Mouse (Mus musculus) midbrain, embryonic 12.5 days (tissue): ENCODE measurements around the gene AC153137.1. TPM values are rescaled to one million over a fixed set of nuclear protein-coding genes. Genes with fewer than 3 reads are reported as not detected.

ENCODE experiments used
- ATAC-seq: fragments of 200-750 bp; cut with Nextera tagmentation; 2 replicates; pipeline ENCODE4 v1.8.0; 2017; ENCODE audit warnings: low read depth, moderate TSS enrichment, moderate library complexity; ENCODE audit not compliant: low FRiP score
- H3K27ac ChIP-seq: fragments of 300-500 bp; sonication (generic); replicated peaks from 2 replicates; pipeline ENCODE4 v1.5.1; 2016; ENCODE audit warnings: mild to moderate bottlenecking
- H3K27me3 ChIP-seq: fragments of 300-500 bp; sonication (generic); 2 replicates; pipeline ENCODE4 v1.6.1; 2016; ENCODE audit warnings: mild to moderate bottlenecking
- H3K36me3 ChIP-seq: fragments of 300-500 bp; sonication (generic); 2 replicates; pipeline ENCODE4 v1.6.1; 2016
- H3K4me1 ChIP-seq: fragments of 300-500 bp; sonication (generic); 2 replicates; pipeline ENCODE4 v1.6.1; 2016
- H3K4me2 ChIP-seq: fragments of 300-500 bp; sonication (generic); replicated peaks from 2 replicates; pipeline ENCODE4 v1.6.1; 2016; ENCODE audit warnings: mild to moderate bottlenecking, moderate library complexity
- H3K4me3 ChIP-seq: fragments of 300-500 bp; sonication (generic); 2 replicates; pipeline ENCODE4 v1.5.1; 2016; ENCODE audit warnings: mild to moderate bottlenecking
- H3K9ac ChIP-seq: fragments of 300-500 bp; sonication (generic); replicated peaks from 2 replicates; pipeline ENCODE4 v1.6.1; 2016; ENCODE audit warnings: mild to moderate bottlenecking, moderate library complexity
- H3K9me3 ChIP-seq: fragments of 300-500 bp; sonication (generic); 2 replicates; pipeline ENCODE4 v1.6.1; 2016; ENCODE audit warnings: mild to moderate bottlenecking
- WGBS: fragments of 180-500 bp; shearing (Covaris S2); methylation state at CpG from one replicate; pipeline ENCODE4 v1.1.7; 2016; 5-methylcytosine and 5-hydroxymethylcytosine counted together
- polyA plus RNA-seq: library from polyadenylated mRNA; unstranded; fragments of >200 nt; fragmentation: Nextera tagmentation; extraction: Ambion mirVana; gene quantifications from 2 replicates; pipeline ENCODE4 v1.2.1, GENCODE M21; 2016

The AC153137.1 gene
- polyA plus RNA-seq, 1 experiment from 2014 or later, result not detected

DNA sequence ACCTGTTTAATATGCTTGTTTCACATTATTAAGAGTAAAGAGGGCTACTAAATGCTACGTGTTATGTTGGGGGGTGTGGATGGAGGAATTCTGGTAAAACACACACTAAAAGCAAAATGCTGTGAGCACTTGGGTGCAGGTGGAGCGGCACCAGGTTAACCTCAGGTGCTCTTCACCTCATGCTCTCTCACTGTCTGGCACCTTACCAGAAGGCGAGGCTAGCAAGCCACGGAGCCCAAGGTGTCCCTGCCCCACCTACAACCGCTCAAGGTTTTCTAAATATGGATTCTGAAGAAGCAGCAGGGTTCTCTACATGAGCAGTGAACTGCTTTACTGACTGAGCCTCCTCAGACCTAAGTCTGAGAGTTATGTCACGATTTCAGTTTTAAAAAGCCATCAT, 32.6 kb downstream of the AC153137.1 start:
- Histone ChIP-seq H3K4me3 (no peak overlapping the region), H3K27ac (no peak overlapping the region), H3K4me1 (peaks cover 14% of the 10 kb centered on the region), H3K27me3 (no peaks in the 10 kb centered on the region), H3K9me3 (no peaks in the 10 kb centered on the region), H3K36me3 (peaks cover 26% of the 10 kb centered on the region), H3K4me2 (no peak overlapping the region), H3K9ac (no peak overlapping the region)
- WGBS, result 93% methylated on average over 6 of the region's 6 CpGs
- no peak for ATAC-seq

DNA sequence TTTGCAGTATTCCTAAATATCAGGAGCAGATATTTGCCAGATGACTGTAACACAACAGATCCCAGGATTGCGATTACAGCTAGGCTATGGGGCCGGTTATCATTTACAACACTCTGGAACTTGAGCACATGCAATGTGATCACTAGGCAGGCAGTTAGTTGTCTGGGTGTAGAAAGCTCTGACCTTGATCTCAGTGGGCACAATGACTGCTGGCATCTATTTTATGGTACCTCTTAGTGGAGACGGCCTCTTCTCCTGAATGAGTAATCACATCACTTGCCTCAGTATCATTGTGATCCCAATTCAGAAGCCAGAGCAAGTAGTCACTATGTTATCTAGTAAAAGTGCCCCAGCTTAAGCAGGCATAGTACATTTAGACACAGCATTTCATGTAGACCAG, 37.2 kb downstream of the AC153137.1 start:
- no peak for ATAC-seq
- H3K9me3 ChIP-seq, result no peaks in the 10 kb centered on the region

DNA sequence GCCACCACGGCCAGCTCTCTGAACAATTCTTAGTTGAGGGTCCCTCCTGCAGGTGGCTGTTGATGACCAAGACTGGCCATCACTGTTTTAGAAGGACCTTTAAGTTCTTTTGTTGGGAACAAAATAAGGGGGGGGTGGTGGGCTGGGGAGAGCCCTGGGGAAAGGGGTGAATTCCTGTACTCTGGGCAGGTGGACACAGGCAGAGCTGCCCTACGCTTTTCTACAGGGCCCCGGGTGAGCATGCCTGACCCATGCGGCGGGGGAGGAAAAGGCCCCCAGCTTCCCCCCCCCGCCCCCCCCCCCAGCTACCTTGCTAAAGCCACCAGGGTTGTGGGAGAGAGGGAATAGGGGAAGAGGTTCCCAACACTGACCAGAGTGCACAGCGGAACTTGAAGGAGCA, 39.4 kb downstream of the AC153137.1 start:
- peaks cover 7% of the 10 kb centered on the region; the same call in 1 of the 2 replicates for H3K36me3 ChIP-seq
- 70% methylated on average over 5 of the region's 7 CpGs for WGBS
- H3K27ac ChIP-seq, result no peak overlapping the region
- H3K4me3 ChIP-seq, result no peak overlapping the region
- no peaks in the 10 kb centered on the region for H3K4me1 ChIP-seq
- H3K27me3 ChIP-seq, result no peaks in the 10 kb centered on the region
- H3K9me3 ChIP-seq, result no peaks in the 10 kb centered on the region
- H3K4me2 ChIP-seq, result no peak overlapping the region
- H3K9ac ChIP-seq, result no peak overlapping the region
- ATAC-seq, result no peak

More for the DNA sequence above, 37.2 kb downstream of the AC153137.1 start:
- WGBS, result 82% methylated on average over 3 of the region's 3 CpGs
- Histone ChIP-seq H3K4me3 (no peak overlapping the region), H3K4me2 (no peak overlapping the region), H3K36me3 (peaks cover 26% of the 10 kb centered on the region), H3K27ac (no peak overlapping the region), H3K9ac (no peak overlapping the region), H3K27me3 (no peaks in the 10 kb centered on the region), H3K4me1 (no peaks in the 10 kb centered on the region)

DNA sequence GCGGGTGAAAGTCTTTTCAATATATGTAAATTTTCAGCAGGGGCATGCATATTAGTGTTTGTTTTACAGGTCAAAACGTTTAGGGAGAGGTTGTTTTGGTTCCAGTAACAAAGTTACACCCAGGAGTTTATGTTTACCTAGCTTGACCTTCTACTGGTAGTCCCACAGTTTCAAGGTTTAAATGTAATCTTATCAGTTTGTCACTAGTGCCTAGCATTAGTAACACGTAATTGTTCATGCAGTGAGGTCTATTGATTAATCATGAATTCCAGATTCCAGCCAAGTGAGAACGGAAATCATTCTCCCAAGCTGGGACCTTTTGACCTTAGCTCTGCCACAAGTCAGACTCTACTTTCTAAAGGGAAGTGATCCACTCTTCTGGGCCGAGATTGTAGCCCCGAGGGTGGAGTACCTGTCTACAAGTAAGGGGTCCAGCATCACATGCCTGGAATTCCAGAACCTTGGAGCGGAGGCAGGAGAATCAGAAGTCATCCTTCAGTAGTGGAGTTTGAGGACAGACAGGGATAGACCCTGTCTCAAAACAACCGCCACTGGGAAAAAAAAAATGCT, 40.3 kb downstream of the AC153137.1 start:
- Histone ChIP-seq H3K9ac (no peak overlapping the region), H3K4me1 (no peaks in the 10 kb centered on the region), H3K4me3 (no peak overlapping the region), H3K27me3 (no peaks in the 10 kb centered on the region), H3K36me3 (0 out of 2 replicates have a peak, but pooled peaks cover 4% of the 10 kb centered on the region), H3K27ac (no peak overlapping the region), H3K9me3 (no peaks in the 10 kb centered on the region), H3K4me2 (no peak overlapping the region)
- ATAC-seq, result no peak
- 62% methylated on average over 8 of the region's 8 CpGs for WGBS

DNA sequence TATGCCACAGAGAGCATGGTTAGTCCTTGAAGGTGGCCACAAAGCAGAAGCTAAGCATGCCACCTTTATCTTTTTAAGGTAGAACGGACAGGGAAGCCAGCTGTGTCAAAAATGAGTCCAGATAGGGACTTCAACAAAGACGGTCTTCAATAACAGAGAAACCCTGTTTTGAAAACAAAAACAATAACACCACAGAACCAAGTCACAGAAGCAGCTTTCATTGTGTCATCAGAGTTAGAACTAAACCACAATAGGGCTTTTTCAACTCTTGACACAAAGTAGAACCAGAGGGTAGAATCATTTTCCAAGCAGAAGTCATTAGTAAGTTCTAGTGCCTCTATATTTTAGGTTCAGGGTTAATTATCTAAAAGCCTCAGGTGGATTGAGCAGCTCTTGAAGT, 41.3 kb downstream of the AC153137.1 start:
- no peak overlapping the region for H3K27ac ChIP-seq
- no peaks in the 10 kb centered on the region for H3K4me1 ChIP-seq
- H3K9me3 ChIP-seq, result no peaks in the 10 kb centered on the region
- H3K4me2 ChIP-seq, result no peak overlapping the region
- no peak for ATAC-seq
- H3K4me3 ChIP-seq, result no peak overlapping the region
- 81% methylated on average over 2 of the region's 2 CpGs for WGBS
- 0 out of 2 replicates have a peak, but pooled peaks cover 4% of the 10 kb centered on the region for H3K36me3 ChIP-seq
- H3K9ac ChIP-seq, result no peak overlapping the region
- no peaks in the 10 kb centered on the region for H3K27me3 ChIP-seq

DNA sequence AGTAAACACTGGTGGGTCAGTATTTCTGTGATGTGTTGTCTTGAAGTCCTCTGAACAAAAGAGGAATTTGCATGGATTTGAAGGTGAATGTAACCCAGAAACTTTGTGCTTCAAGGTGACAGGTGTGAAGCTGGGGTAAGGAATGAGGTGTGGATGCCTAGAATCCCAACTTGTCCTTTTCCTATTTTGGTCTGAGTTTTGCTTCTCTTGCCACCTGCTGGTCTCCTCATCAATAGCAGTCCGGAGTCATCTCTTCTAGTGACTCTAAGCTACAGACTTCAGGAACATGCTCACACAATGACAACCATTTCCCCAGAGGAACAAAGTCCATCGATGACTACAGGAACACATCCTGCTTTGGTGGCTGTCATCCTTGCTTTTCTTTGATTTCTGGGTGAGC, 46.9 kb downstream of the AC153137.1 start:
- Histone ChIP-seq H3K4me2 (no peak overlapping the region), H3K27me3 (no peaks in the 10 kb centered on the region), H3K27ac (no peak overlapping the region), H3K9me3 (no peaks in the 10 kb centered on the region), H3K4me3 (no peak overlapping the region), H3K4me1 (no peaks in the 10 kb centered on the region), H3K36me3 (no peaks in the 10 kb centered on the region), H3K9ac (no peak overlapping the region)
- 69% methylated on average over 2 of the region's 2 CpGs for WGBS
- ATAC-seq, result no peak

DNA sequence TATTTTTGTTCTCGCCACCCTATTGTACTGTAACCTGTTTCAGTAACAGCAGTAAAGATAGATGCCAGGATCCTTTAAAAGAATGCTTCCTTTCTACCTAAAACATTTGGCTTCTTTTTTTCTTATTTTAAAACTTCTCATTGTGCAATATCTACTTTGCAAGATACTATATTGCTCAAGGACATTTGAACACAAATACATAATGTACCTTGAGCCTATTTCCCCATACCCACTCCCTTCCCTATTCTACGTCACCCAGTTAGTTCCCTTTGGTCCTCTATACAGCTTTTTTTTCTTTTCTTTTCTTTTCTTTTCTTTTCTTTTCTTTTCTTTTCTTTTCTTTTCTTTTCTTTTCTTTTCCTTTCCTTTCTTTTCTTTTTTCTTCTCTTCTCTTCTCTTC, 47.6 kb downstream of the AC153137.1 start:
- Histone ChIP-seq H3K27ac (no peak overlapping the region), H3K9me3 (no peaks in the 10 kb centered on the region), H3K4me3 (no peak overlapping the region), H3K4me2 (no peak overlapping the region), H3K36me3 (no peaks in the 10 kb centered on the region), H3K4me1 (no peaks in the 10 kb centered on the region), H3K27me3 (no peaks in the 10 kb centered on the region), H3K9ac (no peak overlapping the region)
- 87% methylated on average over 2 of the region's 2 CpGs for WGBS
- no peak for ATAC-seq

Other genes with a start within 250 kb of the AC153137.1 start
- 50.3 and 51.5 TPM in 2 replicates for gene Phf3, start 104.0 kb downstream of the AC153137.1 start, polyA plus RNA-seq
- not detected in 2 replicates for gene Lgsn, start 198.4 kb upstream of the AC153137.1 start, polyA plus RNA-seq
- gene 4931428L18Rik, start 244.7 kb upstream of the AC153137.1 start, polyA plus RNA-seq, result not detected in 2 replicates
- gene Pih1d3, start 244.9 kb upstream of the AC153137.1 start, polyA plus RNA-seq, result not detected in 2 replicates